Mouse (Mus musculus) liver, adult 2 months (tissue): Measurements from ENCODE around the gene Gm26620. TPM values are rescaled to one million over a fixed set of nuclear protein-coding genes. Genes with fewer than 3 reads are reported as not detected.

Source experiments
- DNase-seq: peaks from one replicate; pipeline ENCODE4 v3.0.0-alpha.2; 2011; ENCODE audit warnings: low read depth, low spot score; ENCODE audit errors: extremely low read depth
- H3K27ac ChIP-seq: fragments of 200-500 bp; replicated peaks from 2 replicates; pipeline ENCODE4 v1.5.1; 2012; ENCODE audit warnings: low read depth, mild to moderate bottlenecking, control low read depth, inconsistent platforms, low read length; ENCODE audit not compliant: insufficient read depth
- H3K27me3 ChIP-seq: fragments of 200-500 bp; 2 replicates; pipeline ENCODE4 v1.6.1; 2012; ENCODE audit warnings: mild to moderate bottlenecking, moderate library complexity, low read length, inconsistent platforms; ENCODE audit not compliant: control insufficient read depth, insufficient read depth
- H3K36me3 ChIP-seq: fragments of 200-500 bp; 2 replicates; pipeline ENCODE4 v1.6.1; 2012; ENCODE audit warnings: low read length, inconsistent platforms; ENCODE audit not compliant: control insufficient read depth, insufficient read depth
- H3K4me1 ChIP-seq: fragments of 200-500 bp; 2 replicates; pipeline ENCODE4 v1.6.1; 2011; ENCODE audit warnings: low read length; ENCODE audit not compliant: control insufficient read depth, insufficient read depth
- H3K4me3 ChIP-seq: fragments of 200-500 bp; 2 replicates; pipeline ENCODE4 v1.5.1; 2011; ENCODE audit warnings: low read depth, mild to moderate bottlenecking, control low read depth, low read length, moderate library complexity; ENCODE audit not compliant: insufficient read depth
- H3K79me2 ChIP-seq: fragments of 200-500 bp; 2 replicates; pipeline ENCODE4 v1.6.1; 2012; ENCODE audit warnings: inconsistent platforms, mild to moderate bottlenecking, low read length, moderate library complexity; ENCODE audit not compliant: control insufficient read depth, insufficient read depth
- H3K9ac ChIP-seq: fragments of 200-500 bp; 2 replicates; pipeline ENCODE4 v1.6.1; 2012; ENCODE audit warnings: low read depth, mild to moderate bottlenecking, control low read depth, inconsistent platforms, low read length
- CTCF ChIP-seq: fragments of 200-500 bp; IDR thresholded peaks from 2 replicates; pipeline ENCODE4 v1.5.1; 2011; ENCODE audit warnings: low read depth, low read length, control low read depth
- POLR2A ChIP-seq: fragments of 200-500 bp; IDR thresholded peaks from 2 replicates; pipeline ENCODE4 v1.6.1; 2011; ENCODE audit warnings: low read length, control low read depth; ENCODE audit not compliant: insufficient read depth; ENCODE audit errors: extremely low read depth
- WGBS: fragments of 180-500 bp; shearing (Covaris S2); methylation state at CpG from one replicate; pipeline ENCODE4 v1.1.7; 2018; 5-methylcytosine and 5-hydroxymethylcytosine counted together
- polyA plus RNA-seq: library from polyadenylated mRNA; depleted of rRNA; stranded (reverse); fragments of >200 nt; gene quantifications from 2 replicates; pipeline ENCODE4 v1.2.3, GENCODE M21; 2012
- total RNA-seq: library from RNA; depleted of rRNA; stranded (reverse); fragments of >200 nt; gene quantifications from 2 replicates; pipeline ENCODE4 v1.2.3, GENCODE M21; 2014

The Gm26620 gene
- total and polyA plus RNA-seq, 2 experiments, result 0.59 to 0.74 TPM

DNA sequence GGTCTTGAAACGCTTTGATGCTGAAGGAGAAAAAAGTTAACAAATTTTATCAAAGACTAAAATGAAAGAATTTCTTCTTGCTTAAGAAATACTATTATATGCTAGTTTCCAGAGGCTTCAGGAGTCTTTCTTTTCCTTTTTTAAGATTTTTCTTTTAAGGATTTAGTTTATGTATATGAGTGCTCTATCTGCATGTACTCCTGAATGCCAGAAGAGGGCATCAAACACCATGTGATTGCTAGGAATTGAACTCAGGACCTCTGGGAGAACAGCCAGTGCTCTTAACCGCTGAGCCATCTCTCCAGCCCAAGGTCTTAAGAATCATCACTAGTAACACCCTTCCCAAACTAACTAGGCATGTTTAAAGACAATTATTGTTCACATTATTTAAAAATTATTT, 12.9 kb upstream of the Gm26620 start:
- H3K4me3 ChIP-seq, result no peak overlapping the region
- H3K4me1 ChIP-seq, result no peaks in the 10 kb centered on the region; the same call in 1 of the 2 replicates
- no peak for TF ChIP-seq POLR2A
- TF ChIP-seq CTCF, result peak; percentile 34
- 67% methylated on average over 2 of the region's 2 CpGs for WGBS
- peak; percentile 55 for DNase-seq
- H3K36me3 ChIP-seq, result peaks cover 21% of the 10 kb centered on the region
- H3K27ac ChIP-seq, result no peak overlapping the region
- no peaks in the 10 kb centered on the region for H3K27me3 ChIP-seq
- no peak overlapping the region for H3K9ac ChIP-seq
- H3K79me2 ChIP-seq, result no peaks in the 10 kb centered on the region

DNA sequence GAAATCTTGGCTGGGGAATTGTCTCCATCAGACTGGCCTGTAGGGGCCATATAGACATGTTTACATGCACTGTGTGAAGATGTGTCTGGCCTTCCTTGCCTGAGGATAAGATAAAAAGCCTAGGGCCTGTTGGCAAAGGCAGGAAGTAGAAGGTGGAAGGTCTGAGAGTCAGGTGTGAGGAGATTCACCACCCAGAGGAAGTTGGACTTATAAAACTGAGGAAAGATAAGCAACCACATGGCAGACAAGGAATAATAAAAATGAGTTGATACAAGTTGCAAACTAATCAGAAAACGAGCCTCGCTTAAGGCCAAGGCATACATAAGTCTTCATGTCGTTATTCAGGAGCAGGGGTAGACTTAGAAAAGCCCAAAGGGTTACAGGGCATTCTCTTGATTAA, 9.2 kb upstream of the Gm26620 start:
- Histone ChIP-seq H3K4me1 (peaks cover 3% of the 10 kb centered on the region), H3K27ac (no peak overlapping the region), H3K79me2 (peaks cover 3% of the 10 kb centered on the region; the same call in 1 of the 2 replicates), H3K4me3 (no peak overlapping the region), H3K36me3 (peaks cover 25% of the 10 kb centered on the region), H3K27me3 (no peaks in the 10 kb centered on the region), H3K9ac (no peak overlapping the region)
- DNase-seq, result no peak
- WGBS, result 50% methylated on average over 3 of the region's 3 CpGs
- TF ChIP-seq CTCF (no peak), POLR2A (no peak)

DNA sequence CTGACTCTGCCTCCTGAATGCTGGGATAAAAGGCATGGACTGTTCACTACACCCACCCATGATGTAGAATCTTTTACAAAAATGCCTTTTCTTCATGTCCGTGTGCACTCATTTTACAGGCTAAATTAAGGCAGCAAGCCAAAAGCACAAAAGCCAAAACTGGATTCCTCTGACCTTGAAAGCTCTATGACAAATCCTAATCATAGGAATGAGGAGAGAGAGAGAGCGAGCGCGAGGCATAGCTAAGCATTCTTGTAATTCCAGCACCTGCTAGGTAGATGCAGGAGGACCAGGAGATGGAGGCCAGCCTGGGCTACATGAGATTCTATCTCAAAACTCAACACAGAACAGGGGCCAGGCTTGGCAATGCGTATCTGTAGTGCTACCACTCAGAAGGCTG, 8.0 kb upstream of the Gm26620 start:
- H3K27me3 ChIP-seq, result no peaks in the 10 kb centered on the region
- no peak for DNase-seq
- H3K4me3 ChIP-seq, result no peak overlapping the region
- WGBS, result 83% methylated on average over 5 of the region's 5 CpGs
- H3K4me1 ChIP-seq, result peaks cover 3% of the 10 kb centered on the region
- peaks cover 3% of the 10 kb centered on the region; the same call in 1 of the 2 replicates for H3K79me2 ChIP-seq
- no peak overlapping the region for H3K27ac ChIP-seq
- no peak overlapping the region for H3K9ac ChIP-seq
- H3K36me3 ChIP-seq, result peaks cover 25% of the 10 kb centered on the region
- TF ChIP-seq CTCF, result no peak
- TF ChIP-seq POLR2A, result no peak

DNA sequence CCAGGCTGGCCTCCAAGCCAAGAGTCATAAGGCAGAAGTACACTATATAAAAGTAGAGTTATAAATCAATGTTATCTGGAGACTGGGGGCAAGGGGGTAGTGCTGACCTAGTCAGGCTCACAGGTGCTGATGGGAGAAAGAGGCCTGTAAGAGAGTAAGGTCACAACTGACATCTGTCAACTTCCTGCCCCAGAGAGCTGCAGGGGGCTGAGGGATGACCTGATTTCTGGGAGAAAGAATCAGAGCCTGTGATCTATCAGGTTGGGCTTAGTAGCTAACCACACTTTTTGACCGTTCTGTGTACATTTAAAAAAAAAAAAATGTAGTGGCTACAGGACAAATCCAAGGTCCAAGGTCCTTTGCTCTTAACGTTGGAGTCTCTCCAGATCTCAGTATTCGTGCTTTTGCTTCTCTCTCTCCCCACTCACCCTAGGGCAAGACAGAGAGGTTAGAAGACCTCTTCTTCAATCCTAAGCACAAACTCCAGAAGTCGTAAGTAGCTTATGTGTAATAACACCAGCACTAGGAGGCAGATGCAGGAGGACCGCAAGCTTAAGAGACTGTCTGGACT, 1.9 kb upstream of the Gm26620 start:
- H3K36me3 ChIP-seq, result peaks cover 4% of the 10 kb centered on the region; the same call in 1 of the 2 replicates
- TF ChIP-seq POLR2A, result no peak
- no peak for TF ChIP-seq CTCF
- H3K79me2 ChIP-seq, result peaks cover 3% of the 10 kb centered on the region; the same call in 1 of the 2 replicates
- peak overlapping the region; percentile 36 for H3K4me3 ChIP-seq
- peak; percentile 90 for DNase-seq
- H3K9ac ChIP-seq, result peak overlapping the region; percentile 41; the same call in 1 of the 2 replicates
- H3K27ac ChIP-seq, result peak overlapping the region; percentile 77
- H3K4me1 ChIP-seq, result peaks cover 8% of the 10 kb centered on the region
- no peaks in the 10 kb centered on the region for H3K27me3 ChIP-seq
- 22% methylated on average over 5 of the region's 5 CpGs for WGBS

DNA sequence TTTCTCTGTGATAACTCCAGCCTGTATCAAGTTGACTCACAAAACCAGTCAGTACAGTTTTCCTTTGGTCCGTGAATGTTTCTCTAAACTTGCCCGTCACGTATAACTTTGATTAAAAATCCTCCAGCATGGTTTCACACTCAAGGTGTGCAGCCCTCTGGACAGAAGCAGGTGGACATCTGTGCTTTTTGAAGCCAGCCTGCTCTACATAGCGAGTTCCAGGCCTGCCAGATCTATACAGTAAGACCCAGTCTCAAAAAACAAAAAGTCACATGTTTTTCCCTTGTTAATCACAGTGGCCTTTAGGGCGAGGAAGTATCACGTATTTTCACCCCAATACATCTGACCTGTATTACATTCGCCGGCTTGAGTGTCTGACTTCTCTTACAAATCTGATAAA, 475 bp upstream of the Gm26620 start:
- WGBS, result 7% methylated on average over 8 of the region's 8 CpGs
- Histone ChIP-seq H3K27ac (peak overlapping the region; percentile 77), H3K79me2 (peaks cover 1% of the 10 kb centered on the region; the same call in 1 of the 2 replicates), H3K4me3 (peak overlapping the region; percentile 80), H3K36me3 (peaks cover 2% of the 10 kb centered on the region; the same call in 1 of the 2 replicates), H3K27me3 (no peaks in the 10 kb centered on the region), H3K9ac (peak overlapping the region; percentile 89), H3K4me1 (peaks cover 8% of the 10 kb centered on the region)
- no peak for TF ChIP-seq CTCF
- TF ChIP-seq POLR2A, result no peak
- no peak for DNase-seq

DNA sequence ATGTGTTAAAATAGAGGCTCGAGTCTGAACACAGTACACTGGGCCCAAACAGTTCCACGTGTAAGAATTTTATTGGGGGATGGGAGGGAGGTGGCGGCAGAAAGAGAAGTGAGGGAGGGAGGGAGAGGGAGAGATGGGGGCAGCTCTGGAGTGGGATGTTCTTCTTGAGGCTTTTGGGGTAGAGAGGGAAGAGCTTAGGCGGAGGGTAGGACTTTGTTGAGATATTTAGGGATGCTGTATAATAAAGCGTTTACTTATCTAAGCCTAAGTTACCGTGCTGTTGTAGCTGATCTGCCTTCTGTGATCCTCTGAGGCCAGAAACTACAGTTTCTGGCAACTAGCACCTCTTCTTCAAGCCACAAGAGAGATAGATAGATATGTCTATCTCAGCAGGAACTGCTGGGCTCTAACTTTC, 1.2 kb downstream of the Gm26620 start:
- H3K9ac ChIP-seq, result no peak overlapping the region
- TF ChIP-seq POLR2A, result no peak
- TF ChIP-seq CTCF, result no peak
- H3K27ac ChIP-seq, result no peak overlapping the region
- no peaks in the 10 kb centered on the region; the same call in 1 of the 2 replicates for H3K79me2 ChIP-seq
- H3K4me1 ChIP-seq, result peaks cover 5% of the 10 kb centered on the region; the same call in 1 of the 2 replicates
- no peaks in the 10 kb centered on the region for H3K27me3 ChIP-seq
- H3K36me3 ChIP-seq, result no peaks in the 10 kb centered on the region
- WGBS, result 63% methylated on average over 6 of the region's 6 CpGs
- no peak overlapping the region for H3K4me3 ChIP-seq
- no peak for DNase-seq
